Mouse (Mus musculus) splenic B cell, adult 2 months (primary cell): ENCODE measurements around the gene Oxnad1.

Source experiments
- DNase-seq: peaks from one replicate; pipeline ENCODE4 v3.0.0-alpha.2; 2011; ENCODE audit warnings: low read depth, low spot score
- H3K27me3 ChIP-seq: 2 replicates; pipeline ENCODE4 v1.6.1; 2012; ENCODE audit warnings: mild to moderate bottlenecking, low read length, moderate library complexity, mixed read lengths; ENCODE audit not compliant: control insufficient read depth, poor library complexity, insufficient read depth, severe bottlenecking
- H3K36me3 ChIP-seq: 2 replicates; pipeline ENCODE4 v1.6.1; 2012; ENCODE audit warnings: mild to moderate bottlenecking, low read length, moderate library complexity, mixed read lengths; ENCODE audit not compliant: control insufficient read depth, poor library complexity, insufficient read depth, severe bottlenecking

Oxnad1 gene

DNA sequence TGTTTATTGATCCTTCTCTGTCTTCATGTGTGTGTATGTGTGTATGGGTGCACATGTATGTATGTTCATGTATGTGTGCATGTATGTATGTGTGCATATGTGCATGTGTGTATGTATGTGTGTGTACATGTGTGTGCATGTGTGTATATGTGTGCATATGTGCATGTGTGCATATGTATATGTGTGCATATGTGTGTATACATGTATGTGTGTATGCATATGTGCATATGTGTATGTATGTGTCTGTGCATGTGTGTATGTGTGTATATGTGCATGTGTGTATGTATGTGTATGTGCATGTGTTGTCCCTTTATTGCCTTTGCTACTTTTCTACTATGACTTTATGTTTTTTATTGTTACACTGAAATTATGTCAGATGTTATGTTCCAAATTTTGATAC is 59.6 kb downstream of the Oxnad1 start:
- no peaks in the 10 kb centered on the region for H3K27me3 ChIP-seq
- DNase-seq = no peak
- H3K36me3 ChIP-seq = no peaks in the 10 kb centered on the region

DNA sequence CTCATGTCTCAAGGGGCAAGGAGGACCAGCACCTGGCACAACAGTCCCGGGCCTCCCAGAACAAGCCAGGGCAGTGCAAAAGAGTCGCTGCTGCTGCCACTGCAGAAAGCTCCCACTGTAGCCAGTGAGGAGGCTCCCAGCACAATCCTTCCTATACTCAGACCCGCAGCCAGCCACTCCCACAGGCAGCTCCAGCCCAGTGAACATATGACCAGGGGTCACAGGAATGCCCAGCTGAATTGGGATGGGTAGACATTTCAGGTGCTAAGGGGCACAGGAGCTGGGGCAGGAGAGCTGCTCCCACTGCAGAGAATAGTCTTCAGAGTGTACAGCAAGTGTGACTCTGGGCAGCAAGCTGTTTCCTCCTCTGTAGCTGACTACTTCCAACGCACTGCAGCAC is 60.2 kb downstream of the Oxnad1 start:
- no peaks in the 10 kb centered on the region for H3K27me3 ChIP-seq
- DNase-seq = no peak
- H3K36me3 ChIP-seq = no peaks in the 10 kb centered on the region

DNA sequence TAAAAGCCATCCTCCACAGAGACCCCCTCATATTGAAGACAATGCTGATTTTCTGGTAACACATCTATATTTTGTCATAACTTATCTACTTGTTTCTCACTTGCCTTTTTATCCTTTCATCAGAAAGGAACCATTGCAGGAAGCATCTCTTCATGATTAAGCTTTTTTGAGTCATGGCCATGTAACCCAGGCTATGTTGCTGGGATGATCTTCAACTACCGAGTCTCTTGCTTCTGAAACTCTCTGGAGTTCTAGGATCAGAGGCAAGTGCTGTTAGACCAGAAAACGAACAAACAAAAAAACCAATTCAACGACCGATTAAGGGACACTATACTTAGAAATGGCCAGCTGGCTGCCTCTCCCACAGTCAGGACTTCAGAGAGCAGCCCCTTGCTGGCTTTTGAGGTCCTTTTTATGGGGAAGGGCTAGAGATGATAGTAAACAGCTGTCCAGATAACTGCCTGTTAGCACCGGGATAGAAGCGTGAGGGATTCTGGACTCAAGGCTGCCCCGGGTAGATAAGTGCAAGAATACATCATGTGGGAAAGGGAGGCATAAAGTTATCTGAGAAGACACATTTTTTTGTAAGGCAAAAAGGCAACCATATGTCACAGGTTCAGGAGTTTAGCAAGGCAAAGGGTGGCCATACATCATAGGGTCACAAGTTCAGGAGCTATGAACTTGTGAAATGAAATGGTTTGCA is 60.8 kb downstream of the Oxnad1 start:
- DNase-seq = no peak
- Histone ChIP-seq H3K27me3 (no peaks in the 10 kb centered on the region), H3K36me3 (no peaks in the 10 kb centered on the region)

DNA sequence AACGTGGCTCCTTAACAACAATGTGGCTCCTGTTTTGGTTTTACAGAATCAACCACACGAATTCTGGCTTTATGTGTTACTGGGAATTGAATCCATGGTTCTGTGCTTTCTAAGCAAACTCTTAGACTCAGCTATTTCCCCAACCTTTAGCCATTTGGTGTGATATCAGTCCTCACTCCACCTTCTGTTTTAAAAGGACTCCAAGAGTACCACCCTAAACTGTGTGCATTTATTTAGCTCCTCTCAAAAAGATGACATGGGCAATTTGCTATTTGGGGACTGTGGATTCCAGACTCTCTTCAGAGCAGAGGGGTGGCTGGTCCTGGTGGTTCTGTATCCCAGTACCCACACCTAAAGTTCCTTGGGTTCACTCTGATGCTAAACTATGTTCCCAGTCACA is 61.4 kb downstream of the Oxnad1 start:
- no peaks in the 10 kb centered on the region for H3K27me3 ChIP-seq
- DNase-seq = no peak

DNA sequence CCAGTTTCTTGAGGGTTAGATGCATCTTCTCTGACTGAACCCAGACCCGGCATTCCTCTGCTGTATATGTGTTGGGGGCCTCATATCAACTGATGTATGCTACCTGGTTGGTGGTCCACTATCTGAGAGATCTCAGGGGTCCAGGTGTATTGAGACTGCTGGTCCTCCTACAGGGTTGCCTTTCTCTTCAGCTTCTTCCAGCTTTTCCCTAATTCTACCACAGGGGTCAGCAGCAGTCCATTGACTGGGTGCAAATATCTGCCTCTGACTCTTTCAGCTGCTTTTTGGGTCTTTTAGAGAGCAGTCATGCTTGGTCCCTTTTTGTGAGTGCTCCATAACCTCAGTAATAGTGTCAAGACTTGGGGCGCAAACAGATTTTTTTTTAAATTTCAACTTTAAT is 65.7 kb downstream of the Oxnad1 start:
- Histone ChIP-seq H3K27me3 (no peaks in the 10 kb centered on the region), H3K36me3 (no peaks in the 10 kb centered on the region)
- DNase-seq = no peak

More for the DNA sequence above, 61.4 kb downstream of the Oxnad1 start:
- H3K36me3 ChIP-seq = no peaks in the 10 kb centered on the region

DNA sequence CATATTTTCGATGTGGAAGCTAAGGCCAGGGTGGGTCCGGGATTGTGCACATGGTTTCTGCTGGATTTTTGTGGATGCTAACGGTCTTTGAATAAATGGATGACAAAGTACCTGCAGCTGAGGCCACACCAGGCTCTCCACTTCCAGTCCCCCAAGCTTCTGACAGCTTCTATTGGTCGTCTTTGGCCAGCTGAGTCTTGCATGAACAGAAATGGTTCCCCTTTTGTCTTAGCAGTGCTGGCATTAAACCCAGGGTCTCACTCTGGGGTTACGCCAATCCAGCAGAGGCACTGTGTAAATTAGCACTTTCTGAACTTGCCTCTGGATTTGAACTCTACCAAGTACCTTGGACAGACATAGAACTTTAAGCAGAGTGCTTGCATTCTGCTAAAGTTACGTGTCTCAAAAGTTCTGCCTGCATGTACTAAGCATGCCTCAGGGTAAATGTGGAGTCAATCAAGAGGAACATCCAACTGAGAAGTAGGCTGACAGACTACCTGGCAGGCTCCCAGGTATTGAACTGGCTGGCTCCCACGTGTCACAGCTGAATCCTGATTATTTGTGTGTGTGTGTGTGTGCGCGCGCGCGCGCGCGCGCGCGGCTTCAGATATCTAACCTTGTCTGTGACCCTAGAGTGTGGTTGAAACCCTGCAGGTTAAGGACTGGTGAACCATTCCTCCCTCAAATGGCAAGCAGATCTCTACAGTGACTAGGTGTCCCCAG is 67.2 kb downstream of the Oxnad1 start:
- no peak for DNase-seq
- no peaks in the 10 kb centered on the region for H3K36me3 ChIP-seq

More for the DNA sequence above, 67.2 kb downstream of the Oxnad1 start:
- no peaks in the 10 kb centered on the region for H3K27me3 ChIP-seq
